Mouse (Mus musculus) hindbrain, embryonic 14.5 days (tissue): ENCODE results near the gene Syngr2. TPM values are rescaled to one million over a fixed set of nuclear protein-coding genes. Genes with fewer than 3 reads are reported as not detected.
"Not testable (repeated sequence)": the region's sequence is repeated elsewhere in the genome, so short reads cannot be mapped to it uniquely, and the experiment has no call there.

Source experiments
- ATAC-seq: fragments of 200-750 bp; cut with Nextera tagmentation; 2 replicates; pipeline ENCODE4 v1.8.0; 2017; ENCODE audit warnings: moderate number of reproducible peaks, mild to moderate bottlenecking, moderate TSS enrichment, moderate library complexity; ENCODE audit not compliant: low FRiP score
- DNase-seq: peaks from one replicate; pipeline ENCODE4 v3.0.0-alpha.2; 2015; ENCODE audit warnings: low spot score
- H3K27ac ChIP-seq: fragments of 300-500 bp; sonication (generic); 2 replicates; pipeline ENCODE4 v1.5.1; 2014; ENCODE audit warnings: mild to moderate bottlenecking, moderate library complexity
- H3K27me3 ChIP-seq: fragments of 300-500 bp; sonication (generic); 2 replicates; pipeline ENCODE4 v1.6.1; 2014; ENCODE audit warnings: mild to moderate bottlenecking, low read length, mixed read lengths; ENCODE audit not compliant: control insufficient read depth, insufficient read depth
- H3K36me3 ChIP-seq: fragments of 300-500 bp; sonication (generic); replicated peaks from 2 replicates; pipeline ENCODE4 v1.6.1; 2014; ENCODE audit not compliant: control insufficient read depth, insufficient read depth
- H3K4me1 ChIP-seq: fragments of 300-500 bp; sonication (generic); replicated peaks from 2 replicates; pipeline ENCODE4 v1.6.1; 2014; ENCODE audit warnings: antibody characterized with exemption, low read length, mixed read lengths; ENCODE audit not compliant: control insufficient read depth, insufficient read depth
- H3K4me2 ChIP-seq: fragments of 300-500 bp; sonication (generic); replicated peaks from 2 replicates; pipeline ENCODE4 v1.6.1; 2014; ENCODE audit warnings: mild to moderate bottlenecking, moderate library complexity
- H3K4me3 ChIP-seq: fragments of 300-500 bp; sonication (generic); replicated peaks from 2 replicates; pipeline ENCODE4 v1.5.1; 2014; ENCODE audit warnings: mild to moderate bottlenecking, low read length
- H3K9ac ChIP-seq: fragments of 300-500 bp; sonication (generic); 2 replicates; pipeline ENCODE4 v1.6.1; 2014
- H3K9me3 ChIP-seq: fragments of 300-500 bp; sonication (generic); 2 replicates; pipeline ENCODE4 v1.6.1; 2016; ENCODE audit warnings: low read length; ENCODE audit not compliant: control insufficient read depth
- WGBS: fragments of 180-500 bp; shearing (Covaris S2); extraction: QIAGEN DNeasy Blood & Tissue Kit; methylation state at CpG from one replicate; pipeline ENCODE4 v1.1.7; 2014; 5-methylcytosine and 5-hydroxymethylcytosine counted together
- polyA plus RNA-seq: library from polyadenylated mRNA; unstranded; fragments of >200 nt; fragmentation: Nextera tagmentation; extraction: Ambion mirVana; gene quantifications from 2 replicates; pipeline ENCODE4 v1.2.1, GENCODE M21; 2014

Syngr2 gene
- polyA plus RNA-seq, 1 experiment from 2014 or later, result 17.6 TPM

DNA sequence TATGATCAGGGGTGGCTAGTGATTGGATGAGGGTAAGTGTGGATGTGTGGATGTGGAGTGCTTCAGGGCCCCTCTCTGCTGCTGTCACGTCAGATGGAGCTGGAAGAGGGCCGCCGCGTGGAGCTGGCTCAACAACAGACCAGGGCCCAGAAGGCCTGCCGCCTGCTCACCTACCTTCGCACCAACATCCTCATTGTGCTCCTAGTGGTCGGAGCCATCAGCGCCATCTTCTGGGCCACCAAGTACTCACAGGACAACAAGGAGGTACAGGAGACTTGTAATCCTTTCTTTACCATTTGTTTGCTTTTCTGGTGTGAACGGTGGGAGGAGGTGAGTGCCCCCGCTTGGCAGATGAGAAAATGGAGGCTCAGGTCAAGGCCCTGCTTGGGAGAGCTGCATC lies 23.2 kb upstream of the Syngr2 start:
- 4% methylated on average over 10 of the region's 10 CpGs for WGBS
- H3K9ac ChIP-seq, result no peak overlapping the region
- H3K9me3 ChIP-seq, result no peaks in the 10 kb centered on the region
- DNase-seq, result no peak
- no peak overlapping the region for H3K4me3 ChIP-seq
- 0 out of 2 replicates have a peak, but pooled peaks cover 7% of the 10 kb centered on the region for H3K4me1 ChIP-seq
- H3K27me3 ChIP-seq, result peaks cover 32% of the 10 kb centered on the region
- no peaks in the 10 kb centered on the region for H3K36me3 ChIP-seq
- H3K27ac ChIP-seq, result no peak overlapping the region
- ATAC-seq, result no peak
- H3K4me2 ChIP-seq, result no peak overlapping the region

DNA sequence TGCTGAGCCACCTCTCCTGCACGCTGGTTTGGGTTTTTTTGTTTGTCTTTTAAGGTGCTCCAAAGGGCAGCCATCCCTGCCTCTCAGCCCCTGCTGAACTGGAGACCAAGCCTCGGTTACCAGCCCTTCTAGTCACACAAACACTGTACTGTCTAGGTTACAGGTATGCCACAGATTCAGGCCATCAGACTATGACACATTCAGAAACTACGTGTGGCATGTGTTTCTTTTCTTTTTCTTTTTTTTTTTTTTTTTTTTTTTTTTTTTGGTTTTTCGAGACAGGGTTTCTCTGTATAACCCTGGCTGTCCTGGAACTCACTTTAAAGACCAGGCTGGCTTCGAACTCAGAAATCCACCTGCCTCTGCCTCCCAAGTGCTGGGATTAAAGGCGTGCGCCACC lies 21.0 kb upstream of the Syngr2 start:
- H3K27me3 ChIP-seq, result peaks cover 19% of the 10 kb centered on the region
- H3K4me1 ChIP-seq, H3K9me3 ChIP-seq, DNase-seq, H3K9ac ChIP-seq, H3K4me3 ChIP-seq, H3K27ac ChIP-seq, H3K4me2 ChIP-seq, H3K36me3 ChIP-seq, ATAC-seq: not testable (repeated sequence)
- WGBS, result 79% methylated on average over 7 of the region's 7 CpGs

DNA sequence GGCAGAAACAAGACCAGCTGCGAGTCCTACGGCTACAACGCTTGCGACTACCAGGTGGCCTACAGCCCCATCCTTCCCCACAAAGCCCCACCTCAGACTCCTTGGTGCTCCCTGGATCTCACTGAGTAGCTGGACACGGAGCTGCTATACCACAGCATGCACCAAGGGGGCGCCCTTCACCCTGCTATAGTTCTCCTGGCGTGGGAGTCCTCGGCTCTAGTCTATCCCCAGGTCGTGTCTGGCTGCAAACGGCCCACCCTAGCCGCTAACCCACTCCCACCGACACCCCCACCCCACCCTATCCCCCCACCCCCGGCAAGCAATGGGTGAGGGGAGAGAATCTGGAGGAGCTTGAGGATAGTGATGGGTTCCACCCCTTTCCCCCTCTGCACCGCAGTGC lies 19.2 kb upstream of the Syngr2 start:
- H3K4me2 ChIP-seq, result peak overlapping the region; percentile 19
- no peaks in the 10 kb centered on the region for H3K36me3 ChIP-seq
- H3K4me3 ChIP-seq, result no peak overlapping the region
- H3K27ac ChIP-seq, result no peak overlapping the region
- ATAC-seq (no peak), DNase-seq (peak; percentile 64)
- H3K9ac ChIP-seq, result no peak overlapping the region
- no peaks in the 10 kb centered on the region for H3K9me3 ChIP-seq
- WGBS, result 13% methylated on average over 14 of the region's 14 CpGs
- H3K27me3 ChIP-seq, result peaks cover 9% of the 10 kb centered on the region
- H3K4me1 ChIP-seq, result no peaks in the 10 kb centered on the region

DNA sequence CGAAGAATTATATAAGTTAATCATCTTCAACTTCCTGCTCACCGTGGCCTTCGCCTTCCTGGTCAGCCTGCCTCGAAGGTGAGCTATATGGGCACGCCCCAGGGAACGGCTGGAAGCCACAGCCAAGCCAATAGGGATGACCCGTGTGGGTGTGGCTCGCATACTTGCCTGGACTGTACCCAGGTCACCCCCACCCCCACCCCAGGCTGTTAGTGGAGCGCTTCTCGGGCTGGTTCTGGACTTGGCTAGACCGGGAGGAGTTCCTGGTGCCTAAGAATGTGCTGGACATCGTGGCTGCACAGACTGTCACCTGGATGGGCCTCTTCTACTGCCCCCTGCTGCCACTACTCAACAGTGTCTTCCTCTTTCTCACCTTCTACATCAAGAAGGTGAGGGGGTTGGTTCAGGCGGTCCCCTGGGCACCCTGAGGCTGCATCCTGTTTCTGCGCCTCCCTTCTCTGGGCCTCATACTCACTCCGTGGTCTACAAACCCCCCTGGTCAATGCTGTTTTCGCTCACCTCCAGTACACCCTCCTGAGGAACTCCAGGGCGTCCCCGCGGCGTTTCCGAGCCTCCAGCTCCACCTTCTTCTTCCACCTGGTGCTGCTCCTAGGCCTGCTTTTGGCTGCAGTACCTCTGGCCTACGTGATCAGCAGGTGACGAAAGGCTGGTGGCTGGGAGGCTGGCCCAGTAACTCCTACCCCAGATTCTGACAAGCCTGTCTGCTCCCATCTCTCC lies 18.6 kb upstream of the Syngr2 start:
- H3K27me3 ChIP-seq, result peaks cover 9% of the 10 kb centered on the region
- H3K9me3 ChIP-seq, result no peaks in the 10 kb centered on the region
- H3K27ac ChIP-seq, result no peak overlapping the region
- 36% methylated on average over 23 of the region's 23 CpGs for WGBS
- H3K4me2 ChIP-seq, result peak overlapping the region; percentile 19
- no peaks in the 10 kb centered on the region for H3K36me3 ChIP-seq
- DNase-seq, result no peak
- no peak overlapping the region for H3K4me3 ChIP-seq
- ATAC-seq, result no peak
- no peak overlapping the region for H3K9ac ChIP-seq
- H3K4me1 ChIP-seq, result no peaks in the 10 kb centered on the region

DNA sequence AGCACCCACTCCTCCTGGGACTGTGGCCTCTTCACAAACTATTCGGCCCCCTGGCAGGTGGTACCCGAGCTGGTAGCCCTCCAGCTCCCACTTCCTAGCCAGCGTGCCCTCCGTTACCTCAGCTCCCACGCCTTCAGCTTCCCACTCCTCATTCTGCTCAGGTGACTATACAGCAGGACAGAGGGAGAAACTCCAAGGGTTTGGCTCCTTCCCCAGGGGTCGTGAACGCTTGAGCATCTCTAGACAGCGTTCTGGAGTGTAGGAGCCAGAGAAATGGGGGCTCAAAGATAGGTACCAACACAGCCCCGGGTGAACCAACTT lies 18.1 kb upstream of the Syngr2 start:
- no peaks in the 10 kb centered on the region for H3K36me3 ChIP-seq
- peaks cover 9% of the 10 kb centered on the region for H3K27me3 ChIP-seq
- no peak overlapping the region for H3K9ac ChIP-seq
- ATAC-seq (no peak), DNase-seq (no peak)
- H3K4me3 ChIP-seq, result no peak overlapping the region
- no peak overlapping the region for H3K27ac ChIP-seq
- no peaks in the 10 kb centered on the region for H3K4me1 ChIP-seq
- no peak overlapping the region for H3K4me2 ChIP-seq
- 85% methylated on average over 9 of the region's 9 CpGs for WGBS
- H3K9me3 ChIP-seq, result no peaks in the 10 kb centered on the region

DNA sequence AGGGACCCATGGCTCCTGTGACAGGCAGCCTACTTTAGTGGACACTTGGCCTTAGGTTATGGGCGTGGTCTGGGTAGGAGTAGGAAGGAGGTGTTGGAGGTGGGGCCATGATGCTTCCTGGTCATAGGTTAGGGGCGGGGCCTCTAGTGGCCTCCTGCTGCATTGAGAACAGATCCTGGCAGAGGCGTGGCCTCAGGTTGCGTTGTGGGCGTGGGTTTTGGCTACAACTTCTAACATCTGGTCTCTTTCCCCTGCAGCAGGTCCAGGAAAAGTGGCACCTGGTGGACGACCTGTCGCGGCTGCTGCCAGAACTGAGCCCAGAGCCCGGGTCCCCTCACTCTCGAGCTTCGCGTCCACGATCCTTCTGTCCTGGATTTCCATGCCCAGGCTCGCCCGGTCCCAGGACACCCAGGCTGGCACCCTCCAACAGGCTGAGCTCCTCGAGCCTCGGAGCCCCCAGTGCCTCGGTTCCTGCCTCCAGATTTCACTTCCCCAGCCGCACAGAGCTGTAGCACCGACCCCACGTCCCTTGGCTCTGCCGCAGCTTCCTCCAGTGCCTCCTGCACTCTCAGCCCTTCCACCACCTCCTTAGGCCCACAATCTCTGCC lies 17.1 kb upstream of the Syngr2 start:
- Histone ChIP-seq H3K4me3 (no peak overlapping the region), H3K36me3 (no peaks in the 10 kb centered on the region), H3K27me3 (peaks cover 9% of the 10 kb centered on the region), H3K4me1 (no peaks in the 10 kb centered on the region), H3K9ac (no peak overlapping the region), H3K9me3 (no peaks in the 10 kb centered on the region), H3K27ac (no peak overlapping the region), H3K4me2 (peak overlapping the region; percentile 19)
- ATAC-seq, result no peak
- DNase-seq, result no peak
- 12% methylated on average over 22 of the region's 22 CpGs for WGBS

DNA sequence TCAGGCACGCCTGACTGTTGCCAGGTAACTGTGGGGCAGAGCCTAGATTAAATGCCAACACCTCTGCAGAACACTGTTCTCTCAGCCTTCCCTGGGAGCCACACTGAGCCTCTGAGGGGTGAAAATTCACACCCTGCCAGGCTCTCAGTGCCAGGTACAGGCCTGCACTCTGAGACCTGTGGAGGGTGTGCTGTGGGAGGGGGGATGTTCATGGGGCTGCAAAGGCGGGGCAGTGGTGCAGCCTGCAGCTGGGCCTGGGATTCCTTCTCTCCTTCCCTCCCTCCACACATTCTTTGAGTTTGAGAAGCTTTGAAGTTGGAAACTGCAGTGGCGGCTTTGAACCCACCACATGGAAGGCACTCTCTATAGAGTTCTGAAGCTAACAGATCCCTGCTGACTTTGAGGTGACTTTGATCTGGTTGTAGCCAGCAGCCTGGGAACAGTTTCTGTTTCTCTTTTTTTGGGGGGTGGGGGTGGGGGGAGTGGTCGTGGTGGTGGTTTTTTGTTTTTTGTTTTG lies 15.4 kb upstream of the Syngr2 start:
- DNase-seq, result no peak
- H3K9ac ChIP-seq, result no peak overlapping the region

DNA sequence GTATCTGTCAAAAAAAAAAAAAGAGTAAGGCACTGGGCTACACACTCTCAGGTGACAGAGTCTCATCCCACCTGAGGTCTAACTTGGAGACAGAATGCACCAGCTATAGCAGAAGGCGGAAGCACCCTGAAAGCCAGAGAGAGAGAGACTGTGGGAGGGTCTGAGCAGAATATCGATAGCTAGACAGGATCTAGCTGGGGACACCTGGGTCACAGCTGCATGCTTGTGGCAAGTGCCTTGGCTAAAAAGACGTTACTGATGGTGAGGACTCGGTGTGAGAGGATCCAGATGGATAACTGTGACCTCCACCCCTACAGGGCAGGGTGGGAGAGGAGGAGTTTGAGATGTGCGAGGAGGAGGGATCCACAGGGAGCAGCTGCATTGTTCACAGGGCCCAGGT lies 12.5 kb upstream of the Syngr2 start:
- Histone ChIP-seq H3K4me2 (no peak overlapping the region), H3K9me3 (no peaks in the 10 kb centered on the region), H3K36me3 (no peaks in the 10 kb centered on the region), H3K9ac (no peak overlapping the region), H3K4me1 (no peaks in the 10 kb centered on the region), H3K27me3 (no peaks in the 10 kb centered on the region), H3K4me3 (no peak overlapping the region), H3K27ac (no peak overlapping the region)
- WGBS, result 49% methylated on average over 5 of the region's 5 CpGs
- ATAC-seq (no peak), DNase-seq (no peak)

More for the DNA sequence above, 15.4 kb upstream of the Syngr2 start:
- H3K4me3 ChIP-seq, result no peak overlapping the region
- WGBS, result 54% methylated on average over 4 of the region's 4 CpGs
- H3K36me3 ChIP-seq, result no peaks in the 10 kb centered on the region
- H3K9me3 ChIP-seq, result no peaks in the 10 kb centered on the region
- peaks cover 9% of the 10 kb centered on the region for H3K27me3 ChIP-seq
- no peak overlapping the region for H3K27ac ChIP-seq
- H3K4me1 ChIP-seq, result no peaks in the 10 kb centered on the region
- ATAC-seq, result no peak
- H3K4me2 ChIP-seq, result no peak overlapping the region

DNA sequence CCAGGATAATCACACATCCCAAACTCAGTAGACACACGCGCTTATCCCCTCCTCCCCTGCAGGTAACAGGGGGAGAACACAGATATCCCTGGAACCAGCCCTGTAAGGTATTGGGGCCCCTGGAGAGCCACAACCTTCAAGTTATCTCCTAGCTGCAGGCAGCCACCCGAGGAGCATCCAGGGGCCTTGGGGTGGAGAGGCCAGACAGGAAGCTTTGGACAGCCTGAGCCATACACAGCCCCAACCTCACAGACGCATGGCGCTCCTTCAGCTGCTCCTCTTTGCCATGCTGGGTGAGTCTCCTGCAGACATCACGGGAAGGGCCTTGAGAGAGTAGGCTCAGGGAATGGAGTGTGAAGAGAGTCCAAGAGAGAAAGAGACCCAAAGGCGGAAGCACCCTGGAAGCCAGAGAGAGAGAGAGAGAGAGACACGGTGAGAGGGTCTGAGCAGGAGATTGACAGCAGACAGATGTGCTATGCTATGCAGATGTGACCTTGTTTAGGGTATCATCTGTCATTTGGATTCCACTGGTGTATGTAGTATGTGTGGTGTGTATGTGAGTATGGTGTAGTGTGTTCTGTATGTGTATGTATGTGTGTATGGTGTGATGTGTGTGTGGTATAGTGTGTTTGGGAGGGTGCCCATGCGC lies 11.8 kb upstream of the Syngr2 start, which contains the start of gene 6030468B19Rik:
Gene 6030468B19Rik, plus strand, starts transcription at position 150 of the 649 bp plus-strand sequence.
- Histone ChIP-seq H3K9me3 (no peaks in the 10 kb centered on the region), H3K4me2 (no peak within 1 kb of the TSS), H3K4me3 (no peak within 1 kb of the TSS), H3K36me3 (no peaks in the 10 kb centered on the region), H3K27ac (no peak within 1 kb of the TSS), H3K27me3 (no peaks in the 10 kb centered on the region), H3K9ac (no peak within 1 kb of the TSS), H3K4me1 (no peaks in the 10 kb centered on the region)
- DNase-seq, result no peak
- no peak for ATAC-seq
- WGBS, result 63% methylated on average over 9 of the region's 9 CpGs
